Mouse (Mus musculus) adrenal gland, postnatal 14 days (tissue): Measurements from ENCODE around the gene Itgb5. TPM values are rescaled to one million over a fixed set of nuclear protein-coding genes. Genes with fewer than 3 reads are reported as not detected.
A peak's percentile ranks its signal among the peaks of the same experiment; 100 is the strongest.

Experiments used
- DNase-seq: peaks from one replicate; pipeline ENCODE4 v3.0.0; 2021; ENCODE audit warnings: mixed read lengths
- total RNA-seq: library from RNA; stranded (reverse); gene quantifications from 2 replicates; pipeline ENCODE4 v1.2.3, GENCODE M21; 2021

The Itgb5 gene
- total RNA-seq, 1 experiment from 2014 or later, result 118 TPM

GRCm38 (mm10) chr16:33939636-33940035, 110.2 kb downstream of the Itgb5 start:
- no peak for DNase-seq

- no peak for DNase-seq
Observed at GRCm38 (mm10) chr16:33940095-33940494, 110.6 kb downstream of the Itgb5 start.

GRCm38 (mm10) chr16:33941271-33941781, 111.9 kb downstream of the Itgb5 start:
- peak; percentile 42 for DNase-seq

GRCm38 (mm10) chr16:33942341-33942740, 112.9 kb downstream of the Itgb5 start:
- peak; percentile 75 for DNase-seq

GRCm38 (mm10) chr16:33943388-33943787, 113.9 kb downstream of the Itgb5 start:
- DNase-seq, result no peak

- peak; percentile 62 for DNase-seq
Observed at GRCm38 (mm10) chr16:33944126-33944525, 114.7 kb downstream of the Itgb5 start.

- peak; percentile 43 for DNase-seq
Observed at GRCm38 (mm10) chr16:33944772-33945171, 115.3 kb downstream of the Itgb5 start.

- DNase-seq, result no peak
Observed at GRCm38 (mm10) chr16:33946021-33946420, 116.6 kb downstream of the Itgb5 start.

GRCm38 (mm10) chr16:33947664-33948571, 118.5 kb downstream of the Itgb5 start:
- DNase-seq, result no peak

- no peak for DNase-seq
Observed at GRCm38 (mm10) chr16:33950386-33950785, 120.9 kb downstream of the Itgb5 start.

- peak; percentile 92 for DNase-seq
Observed at GRCm38 (mm10) chr16:33950830-33951229, 121.4 kb downstream of the Itgb5 start.

- no peak for DNase-seq
Observed at GRCm38 (mm10) chr16:33953008-33953407, 123.5 kb downstream of the Itgb5 start.

GRCm38 (mm10) chr16:33954793-33955192, 125.3 kb downstream of the Itgb5 start:
- DNase-seq, result no peak

GRCm38 (mm10) chr16:33963509-33963908, 134.0 kb downstream of the Itgb5 start:
- no peak for DNase-seq

- DNase-seq, result peak; percentile 79
Observed at GRCm38 (mm10) chr16:33965878-33966537, 136.5 kb downstream of the Itgb5 start.

GRCm38 (mm10) chr16:33966538-33967282, 137.2 kb downstream of the Itgb5 start, which contains the start of gene Umps:
Gene Umps (minus strand): TSS chr16:33967038.
- DNase-seq, result peak; percentile 90

- DNase-seq, result no peak
Observed at GRCm38 (mm10) chr16:33967283-33967640, 137.8 kb downstream of the Itgb5 start.

GRCm38 (mm10) chr16:33979855-33980254, 150.4 kb downstream of the Itgb5 start:
- DNase-seq, result no peak

- DNase-seq, result no peak
Observed at GRCm38 (mm10) chr16:33983712-33984111, 154.2 kb downstream of the Itgb5 start.

GRCm38 (mm10) chr16:33985372-33985771, 155.9 kb downstream of the Itgb5 start:
- DNase-seq, result no peak

- DNase-seq, result peak; percentile 42
Observed at GRCm38 (mm10) chr16:33986993-33987392, 157.5 kb downstream of the Itgb5 start.

- DNase-seq, result peak; percentile 73
Observed at GRCm38 (mm10) chr16:33988358-33989012, 159.0 kb downstream of the Itgb5 start.
